Comparison of ENCODE assay signal across 17 mouse cellular contexts in the genomic region with DNA sequence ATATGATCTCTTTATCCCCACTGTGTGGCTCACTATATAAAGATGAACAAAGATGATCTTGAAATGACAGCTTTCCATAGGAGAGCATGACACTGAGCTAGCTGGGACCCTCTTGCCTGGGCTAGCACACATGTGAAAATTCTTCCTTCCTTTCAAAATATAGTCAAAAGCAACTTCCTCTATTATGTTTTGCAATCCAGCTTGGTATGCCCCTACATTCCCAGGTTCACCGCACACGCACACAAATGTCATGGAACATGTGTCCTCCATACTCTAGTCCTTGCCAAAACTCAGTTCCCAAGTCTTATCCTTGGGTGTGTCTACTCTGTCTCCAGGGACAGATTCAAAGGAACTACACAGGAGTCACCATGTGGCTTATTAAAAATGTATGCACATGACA.
"Had no signal": no experiment of that assay in that cellular context is flagged by ENCODE, and none has a peak within 500 bp of the region (broad histone marks: within the 10 kb centered on the region; RNA-seq: fewer than 3 reads in every experiment).

No protein-coding gene starts in this region.

- H3K4me3 ChIP-seq: liver, embryonic 15.5 days; lung, embryonic 15.5 days; megakaryocyte, embryonic 14.5 days; midbrain, embryonic 13.5 days; midbrain, embryonic 15.5 days; neural tube, embryonic 12.5 days had no signal

- DNase-seq: liver, postnatal 0 days; lung, adult 2 months; lung, postnatal 14 days; lung, postnatal 36 days; right cerebral cortex, postnatal 14 days; thymus, adult 18-20 months; thymus, postnatal 14 days; thymus, postnatal 4 days had no signal

- H3K4me1 ChIP-seq: midbrain, embryonic 13.5 days; midbrain, embryonic 15.5 days; neural tube, embryonic 12.5 days had no signal

- ATAC-seq: liver, postnatal 0 days; lung, postnatal 0 days; midbrain, embryonic 13.5 days; midbrain, embryonic 15.5 days had no signal

- H3K27ac ChIP-seq: liver, embryonic 15.5 days; lung, embryonic 15.5 days; macrophage; midbrain, embryonic 13.5 days; midbrain, embryonic 15.5 days; neural tube, embryonic 12.5 days had no signal

- H3K9me3 ChIP-seq: liver, embryonic 15.5 days; lung, embryonic 15.5 days; megakaryocyte, embryonic 14.5 days; midbrain, embryonic 13.5 days; midbrain, embryonic 15.5 days; neural tube, embryonic 12.5 days had no signal

- H3K36me3 ChIP-seq: liver, embryonic 15.5 days; lung, embryonic 15.5 days; midbrain, embryonic 13.5 days; midbrain, embryonic 15.5 days; neural tube, embryonic 12.5 days had no signal

- H3K4me2 ChIP-seq: liver, embryonic 15.5 days; lung, embryonic 15.5 days; midbrain, embryonic 11.5 days; midbrain, embryonic 13.5 days; midbrain, embryonic 15.5 days; neural tube, embryonic 12.5 days had no signal

- H3K9ac ChIP-seq: liver, embryonic 15.5 days; liver, postnatal 0 days; lung, embryonic 15.5 days; midbrain, embryonic 13.5 days; midbrain, embryonic 15.5 days; neural tube, embryonic 12.5 days had no signal

- H3K27me3 ChIP-seq: liver, embryonic 15.5 days; lung, embryonic 15.5 days; megakaryocyte, embryonic 14.5 days; midbrain, embryonic 13.5 days; midbrain, embryonic 15.5 days; neural tube, embryonic 12.5 days had no signal
